Comparison of ENCODE assay signal across 8 mouse cellular contexts in the genomic region with DNA sequence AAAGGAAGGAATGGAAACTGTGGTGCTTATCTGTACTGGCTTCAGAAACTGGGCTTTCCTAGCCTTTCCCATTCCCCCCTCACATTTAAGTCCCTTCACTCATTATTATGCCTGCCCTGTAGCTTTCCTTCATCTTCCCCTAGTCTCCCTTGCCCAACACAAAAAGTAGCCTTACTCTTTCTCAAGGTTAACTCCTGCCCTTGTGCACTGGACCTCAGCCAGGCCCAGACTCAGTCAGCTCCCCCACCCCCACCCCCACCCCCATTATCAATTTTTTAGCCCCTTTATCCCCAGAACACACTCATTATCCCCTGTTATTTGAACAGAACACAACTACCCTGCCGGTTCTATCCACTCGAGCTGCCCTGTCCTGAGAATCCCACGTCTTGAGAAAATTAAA. TPM values are rescaled to one million over a fixed set of nuclear protein-coding genes. Genes with fewer than 3 reads are reported as not detected.
DNase-seq lines count a peak whose midpoint lies in the region; ATAC-seq and TF ChIP-seq lines count a peak whose summit lies in the region.

No protein-coding gene starts in this region.

- H3K4me2 ChIP-seq in intestine, embryonic 15.5 days (replicated peaks) = peak overlapping the region; percentile 63
- H3K4me2 ChIP-seq in neural tube, embryonic 12.5 days (replicated peaks) = peak overlapping the region; percentile 92

- H3K27me3 ChIP-seq in intestine, embryonic 15.5 days (replicated peaks) = no peaks in the 10 kb centered on the region
- H3K27me3 ChIP-seq in neural tube, embryonic 12.5 days (replicated peaks) = no peaks in the 10 kb centered on the region; the same call in 1 of the 2 replicates

- TF ChIP-seq CTCF in lung, adult 2 months (IDR thresholded peaks at IDR 0.05; ENCODE audit: insufficient read depth, low read length) = no peak
- TF ChIP-seq CTCF in embryonic fibroblast, embryonic 13.5 days (IDR thresholded peaks at IDR 0.05; ENCODE audit: borderline replicate concordance, insufficient read depth, low read length) = no peak

- no peak for DNase-seq in lung, adult 2 months
- DNase-seq in lung, postnatal 25 days (ENCODE audit: low spot score) = no peak
- DNase-seq in frontal cortex, postnatal 10 days (ENCODE audit: low spot score in 2 of 2) = no peak
- no peak for DNase-seq in frontal cortex, postnatal 36 days (ENCODE audit: low spot score in 2 of 2)
- DNase-seq in ovary, postnatal 14 days (ENCODE audit: low spot score) = no peak

- no peaks in the 10 kb centered on the region for H3K36me3 ChIP-seq in intestine, embryonic 15.5 days
- H3K36me3 ChIP-seq in neural tube, embryonic 12.5 days = no peaks in the 10 kb centered on the region

- H3K9me3 ChIP-seq in intestine, embryonic 15.5 days = no peaks in the 10 kb centered on the region
- H3K9me3 ChIP-seq in neural tube, embryonic 12.5 days = no peaks in the 10 kb centered on the region

- peaks cover 3% of the 10 kb centered on the region for H3K4me1 ChIP-seq in lung, adult 2 months (ENCODE audit: control insufficient read depth, insufficient read depth, low read length)
- H3K4me1 ChIP-seq in embryonic fibroblast, embryonic 13.5 days (ENCODE audit: control insufficient read depth, insufficient read depth, low read length) = 0 out of 2 replicates have a peak, but pooled peaks cover 2% of the 10 kb centered on the region
- peaks cover 2% of the 10 kb centered on the region; the same call in 1 of the 2 replicates for H3K4me1 ChIP-seq in intestine, embryonic 15.5 days (replicated peaks)
- H3K4me1 ChIP-seq in neural tube, embryonic 12.5 days = peaks cover 13% of the 10 kb centered on the region; the same call in 1 of the 2 replicates

- peak overlapping the region; percentile 54 for H3K9ac ChIP-seq in intestine, embryonic 15.5 days
- H3K9ac ChIP-seq in neural tube, embryonic 12.5 days = no peak overlapping the region

- no peak overlapping the region for H3K27ac ChIP-seq in embryonic fibroblast, embryonic 13.5 days (ENCODE audit: insufficient read depth, low read length)
- peak overlapping the region; percentile 76; the same call in 1 of the 2 replicates for H3K27ac ChIP-seq in intestine, embryonic 15.5 days
- no peak overlapping the region for H3K27ac ChIP-seq in neural tube, embryonic 12.5 days

- peak overlapping the region; percentile 100 for H3K4me3 ChIP-seq in lung, adult 2 months (replicated peaks; ENCODE audit: extremely low read depth, low read depth, low read length)
- peak overlapping the region; percentile 71; the same call in 1 of the 2 replicates for H3K4me3 ChIP-seq in embryonic fibroblast, embryonic 13.5 days (ENCODE audit: insufficient read depth, low read length)
- peak overlapping the region; percentile 69 for H3K4me3 ChIP-seq in intestine, embryonic 15.5 days (replicated peaks)
- H3K4me3 ChIP-seq in neural tube, embryonic 12.5 days = peak overlapping the region; percentile 55

- no peak for ATAC-seq in intestine, embryonic 15.5 days
- no peak for ATAC-seq in neural tube, embryonic 12.5 days (ENCODE audit: low FRiP score, low read depth)

- TF ChIP-seq POLR2A in lung, adult 2 months (IDR thresholded peaks at IDR 0.05; ENCODE audit: borderline replicate concordance, extremely low read depth, low read depth, low read length) = no peak
- TF ChIP-seq POLR2A in embryonic fibroblast, embryonic 13.5 days (IDR thresholded peaks at IDR 0.05; ENCODE audit: low read depth, low read length) = no peak

- 61% methylated on average over 3 of the region's 3 CpGs for WGBS in lung, adult 2 months
- WGBS in intestine, embryonic 15.5 days = 49% methylated on average over 3 of the region's 3 CpGs
- 69% methylated on average over 3 of the region's 3 CpGs for WGBS in neural tube, embryonic 12.5 days

RNA-seq across cellular contexts. Expression of a gene that starts 1.0 kb away (rescaled TPM):
- polyA plus RNA-seq in lung, adult 2 months (2012; rRNA removed) = 3.1 and 5.6 TPM in 2 replicates
- polyA plus RNA-seq in embryonic fibroblast, embryonic 13.5 days (2011; ENCODE audit: insufficient read length, low read depth, missing spikeins) = 73.9 and 83.4 TPM in 2 replicates
- 17.7 and 20.8 TPM in 2 replicates for polyA plus RNA-seq in intestine, embryonic 15.5 days (2015; fragmentation: Nextera tagmentation; extraction: Ambion mirVana)
- polyA plus RNA-seq in neural tube, embryonic 12.5 days (2016; fragmentation: Nextera tagmentation; extraction: Ambion mirVana) = 17.3 and 21.9 TPM in 2 replicates
